Mouse (Mus musculus) liver, embryonic 13.5 days (tissue): ENCODE measurements around the gene Gm20604. TPM values are rescaled to one million over a fixed set of nuclear protein-coding genes. Genes with fewer than 3 reads are reported as not detected.
A peak's percentile ranks its signal among the peaks of the same experiment; 100 is the strongest.

Experiments used
- ATAC-seq: fragments of 200-750 bp; cut with Nextera tagmentation; 2 replicates; pipeline ENCODE4 v1.8.0; 2017; ENCODE audit warnings: low read depth, mild to moderate bottlenecking, moderate number of reproducible peaks, moderate library complexity
- DNase-seq: peaks from one replicate; pipeline ENCODE4 v3.0.0; 2022
- H3K27ac ChIP-seq: fragments of 300-500 bp; sonication (generic); 2 replicates; pipeline ENCODE4 v1.5.1; 2015; ENCODE audit warnings: moderate library complexity, mild to moderate bottlenecking, inconsistent platforms
- H3K27me3 ChIP-seq: fragments of 300-500 bp; sonication (generic); 2 replicates; pipeline ENCODE4 v1.6.1; 2015; ENCODE audit warnings: mild to moderate bottlenecking, inconsistent platforms
- H3K36me3 ChIP-seq: fragments of 300-500 bp; sonication (generic); 2 replicates; pipeline ENCODE4 v1.6.1; 2015; ENCODE audit warnings: mild to moderate bottlenecking, inconsistent platforms
- H3K4me1 ChIP-seq: fragments of 300-500 bp; sonication (generic); replicated peaks from 2 replicates; pipeline ENCODE4 v1.6.1; 2015; ENCODE audit warnings: inconsistent platforms
- H3K4me2 ChIP-seq: fragments of 300-500 bp; sonication (generic); 2 replicates; pipeline ENCODE4 v1.6.1; 2015; ENCODE audit warnings: inconsistent platforms, mild to moderate bottlenecking, moderate library complexity
- H3K4me3 ChIP-seq: fragments of 300-500 bp; sonication (generic); replicated peaks from 2 replicates; pipeline ENCODE4 v1.5.1; 2015; ENCODE audit warnings: mild to moderate bottlenecking, inconsistent platforms
- H3K9ac ChIP-seq: fragments of 300-500 bp; sonication (generic); 2 replicates; pipeline ENCODE4 v1.6.1; 2015; ENCODE audit warnings: mild to moderate bottlenecking, inconsistent platforms
- H3K9me3 ChIP-seq: fragments of 300-500 bp; sonication (generic); replicated peaks from 2 replicates; pipeline ENCODE4 v1.6.1; 2016; ENCODE audit warnings: inconsistent platforms
- WGBS: fragments of 180-500 bp; shearing (Covaris S2); methylation state at CpG from one replicate; pipeline ENCODE4 v1.1.7; 2015; ENCODE audit not compliant: insufficient replicate concordance; 5-methylcytosine and 5-hydroxymethylcytosine counted together
- polyA plus RNA-seq: library from polyadenylated mRNA; unstranded; fragments of >200 nt; fragmentation: Nextera tagmentation; extraction: Ambion mirVana; gene quantifications from 2 replicates; pipeline ENCODE4 v1.2.1, GENCODE M21; 2015

The Gm20604 gene
- polyA plus RNA-seq, 1 experiment from 2014 or later = 11.0 TPM

DNA sequence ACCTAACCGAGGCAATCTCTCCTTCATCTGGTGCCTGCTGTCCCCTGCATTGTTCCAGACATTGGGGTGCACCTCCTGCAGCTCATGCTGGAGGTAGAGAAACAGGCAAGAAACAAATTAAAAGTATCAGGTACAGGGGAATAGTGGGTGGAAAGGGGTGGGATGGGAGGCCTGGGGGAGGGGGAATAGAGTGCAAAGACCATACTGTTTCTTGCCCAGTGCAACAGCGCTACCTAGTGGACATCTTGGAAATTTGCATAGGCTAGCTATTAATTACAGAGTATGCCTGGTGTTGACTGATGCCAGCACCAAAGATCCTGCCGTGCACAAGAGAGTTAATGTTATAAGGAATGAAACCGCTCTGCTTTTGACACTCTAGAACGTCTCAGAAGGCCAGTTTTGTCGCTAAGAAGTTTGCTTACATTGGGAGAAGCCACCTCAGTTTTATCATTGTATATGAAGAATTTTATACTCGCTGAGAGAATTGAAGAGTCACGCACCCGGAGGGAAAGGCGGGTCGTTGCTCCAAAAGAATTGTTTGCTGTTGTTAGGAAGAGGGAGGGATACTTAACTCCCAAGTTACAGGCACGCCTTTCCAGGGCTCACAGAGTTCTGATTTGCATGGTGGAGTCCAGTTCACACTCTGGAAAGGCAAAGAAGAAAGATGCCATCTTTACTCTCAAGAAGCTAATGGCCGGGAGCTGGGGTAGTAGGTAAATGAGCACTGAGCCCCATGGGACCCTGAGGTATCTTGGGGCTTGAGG, 38.7 kb downstream of the Gm20604 start:
- Histone ChIP-seq H3K9ac (no peak overlapping the region), H3K4me2 (no peak overlapping the region), H3K36me3 (no peaks in the 10 kb centered on the region), H3K27ac (no peak overlapping the region), H3K4me3 (no peak overlapping the region), H3K4me1 (no peaks in the 10 kb centered on the region), H3K27me3 (no peaks in the 10 kb centered on the region), H3K9me3 (no peaks in the 10 kb centered on the region)
- 35% methylated on average over 13 of the region's 13 CpGs for WGBS
- no peak for ATAC-seq
- DNase-seq = no peak

DNA sequence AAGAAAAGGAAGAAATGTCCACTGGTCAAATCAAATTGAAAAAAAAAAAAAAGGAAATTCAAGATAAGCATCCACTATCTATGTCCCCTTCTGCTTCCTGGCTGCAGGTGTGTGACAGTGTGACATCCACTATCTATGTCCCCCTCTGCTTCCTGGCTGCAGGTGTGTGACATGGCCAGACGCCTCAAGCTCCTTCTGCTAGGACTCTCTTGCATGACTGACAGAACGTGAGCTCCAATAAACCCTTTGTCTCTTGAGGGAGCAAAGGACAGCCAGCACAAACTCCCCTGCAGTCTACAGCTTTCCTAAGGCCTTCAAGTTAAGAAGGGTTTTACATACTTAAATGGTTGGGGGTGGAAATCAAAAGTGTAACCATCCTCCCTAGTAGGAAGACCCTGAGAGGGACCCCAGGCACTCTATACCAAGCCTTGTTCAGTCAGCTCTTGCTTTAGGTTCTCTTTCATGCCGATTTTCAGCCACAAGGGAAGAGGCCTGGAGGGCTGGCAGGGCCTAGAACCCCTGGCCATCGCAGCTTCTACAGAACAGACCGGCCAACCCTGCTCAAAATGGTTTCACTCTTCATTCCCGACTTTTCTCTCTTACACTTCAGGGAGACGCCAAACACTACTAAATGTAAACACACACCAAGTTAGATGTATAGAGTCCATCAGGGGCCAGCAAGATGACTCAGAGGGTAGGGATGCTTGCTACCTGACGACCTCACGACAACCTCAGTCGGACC, 43.6 kb downstream of the Gm20604 start:
- H3K27ac ChIP-seq = no peak overlapping the region
- DNase-seq (no peak), ATAC-seq (no peak)
- 68% methylated on average over 10 of the region's 10 CpGs for WGBS
- no peaks in the 10 kb centered on the region for H3K27me3 ChIP-seq
- H3K4me2 ChIP-seq = no peak overlapping the region
- 0 out of 2 replicates have a peak, but pooled peaks cover 3% of the 10 kb centered on the region for H3K4me1 ChIP-seq
- H3K9ac ChIP-seq = no peak overlapping the region
- no peak overlapping the region for H3K4me3 ChIP-seq
- H3K9me3 ChIP-seq = no peaks in the 10 kb centered on the region
- H3K36me3 ChIP-seq = no peaks in the 10 kb centered on the region

DNA sequence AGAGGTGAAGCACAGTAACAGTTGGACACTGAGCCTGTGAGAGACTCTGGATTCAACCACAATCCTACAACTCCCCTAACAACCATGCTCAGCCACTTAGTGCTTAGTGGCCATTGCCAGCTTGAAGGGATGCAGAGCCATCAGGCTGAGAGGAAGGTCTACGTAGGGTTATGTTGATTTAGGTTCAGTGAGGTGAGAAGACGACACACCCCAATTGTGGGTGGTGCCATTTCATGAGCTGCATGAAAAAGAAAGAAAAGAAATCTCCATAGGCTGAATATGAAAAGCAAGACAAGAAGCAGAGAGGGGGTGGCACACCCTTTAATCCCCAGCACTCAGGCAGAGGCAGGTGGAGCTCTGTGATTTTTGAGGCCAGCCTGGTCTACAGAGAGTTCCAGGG, 44.4 kb downstream of the Gm20604 start:
- H3K4me2 ChIP-seq = no peak overlapping the region
- no peak for DNase-seq
- H3K27me3 ChIP-seq = no peaks in the 10 kb centered on the region
- 0 out of 2 replicates have a peak, but pooled peaks cover 3% of the 10 kb centered on the region for H3K4me1 ChIP-seq
- 58% methylated on average over 2 of the region's 2 CpGs for WGBS
- no peak overlapping the region for H3K27ac ChIP-seq
- no peak overlapping the region for H3K9ac ChIP-seq
- H3K36me3 ChIP-seq = no peaks in the 10 kb centered on the region
- no peak for ATAC-seq
- no peak overlapping the region for H3K4me3 ChIP-seq
- H3K9me3 ChIP-seq = no peaks in the 10 kb centered on the region

DNA sequence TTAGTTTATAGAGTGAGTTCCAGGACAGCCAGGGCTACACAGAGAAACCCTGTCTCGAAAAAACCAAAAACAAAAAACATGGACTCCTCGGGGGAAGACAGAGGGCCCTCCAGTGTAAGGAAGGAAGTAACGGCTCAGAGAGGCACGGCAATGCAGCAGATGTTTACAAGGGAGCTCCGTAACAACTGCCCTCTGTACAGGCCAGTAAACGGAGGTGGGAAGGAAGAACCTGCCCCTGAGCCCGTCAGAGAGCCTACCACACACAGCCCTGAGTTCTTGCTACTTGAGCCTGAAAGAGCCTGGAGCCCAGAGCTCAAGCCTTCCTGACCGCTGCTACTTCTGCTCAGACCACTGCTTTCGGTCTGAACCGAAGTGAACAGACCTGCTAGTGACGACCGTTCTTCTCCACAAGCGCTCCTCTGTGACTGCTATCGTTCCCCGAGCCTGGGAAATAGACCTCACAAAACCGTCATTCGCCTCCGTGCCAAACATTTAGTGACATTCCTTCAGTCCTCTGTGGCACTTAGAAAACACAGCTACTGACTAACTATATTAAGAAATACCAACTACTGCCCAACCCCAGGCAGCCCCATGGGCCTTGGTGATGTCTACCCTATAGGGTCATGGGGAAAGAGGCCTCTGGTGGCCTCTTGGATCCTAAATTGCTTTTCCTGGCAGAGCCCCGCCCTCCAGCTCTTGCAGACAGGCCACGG, 45.2 kb downstream of the Gm20604 start:
- 44% methylated on average over 20 of the region's 20 CpGs for whole genome bisulfite sequencing
- Histone ChIP-seq H3K27ac (no peak overlapping the region), H3K4me1 (0 out of 2 replicates have a peak, but pooled peaks cover 3% of the 10 kb centered on the region), H3K4me3 (no peak overlapping the region), H3K27me3 (no peaks in the 10 kb centered on the region), H3K4me2 (no peak overlapping the region), H3K9me3 (no peaks in the 10 kb centered on the region), H3K9ac (no peak overlapping the region), H3K36me3 (no peaks in the 10 kb centered on the region)
- ATAC-seq (no peak), DNase-seq (no peak)

DNA sequence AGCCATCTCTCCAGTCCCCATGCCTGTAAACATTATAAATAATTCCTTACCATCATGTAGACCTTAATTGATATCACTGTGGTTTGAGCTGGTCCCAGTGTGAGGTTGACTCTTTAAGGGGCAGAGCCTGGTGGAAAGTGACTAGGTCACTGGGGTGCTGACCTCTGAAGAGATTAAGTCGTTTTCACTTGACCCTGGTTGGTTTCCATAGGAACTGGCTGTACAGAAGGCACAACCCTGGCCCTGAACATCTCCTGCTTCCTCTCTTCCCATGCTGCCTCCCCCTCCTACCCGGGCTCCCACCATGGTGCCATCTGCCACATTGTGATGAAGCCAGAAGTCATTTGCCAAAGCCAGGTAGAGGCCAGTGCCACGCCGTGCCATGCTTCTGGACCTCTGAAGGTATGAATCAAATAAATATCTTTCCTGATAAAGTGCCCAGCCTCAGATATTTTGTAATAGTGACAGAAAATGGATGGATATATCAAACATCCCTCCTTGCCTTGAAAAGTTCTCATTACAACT, 47.6 kb downstream of the Gm20604 start:
- no peaks in the 10 kb centered on the region for H3K36me3 ChIP-seq

DNA sequence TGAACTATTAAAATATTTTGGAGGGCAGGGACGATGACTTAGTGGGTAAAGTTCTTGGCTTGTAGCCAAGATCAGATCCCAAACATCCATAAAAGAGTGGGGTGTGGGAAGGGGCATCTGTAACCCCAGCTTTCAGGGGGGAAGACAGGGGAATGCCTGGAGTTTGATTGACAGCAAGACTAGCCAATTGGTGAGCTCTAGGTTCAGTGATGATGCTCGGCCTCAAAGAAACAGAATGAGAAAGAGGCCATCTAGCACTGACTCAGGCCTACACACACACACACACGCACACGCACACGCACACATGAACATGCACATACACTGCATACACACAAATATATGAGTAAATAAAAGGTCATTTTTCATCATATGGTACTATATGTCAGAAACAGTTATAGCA, 48.6 kb downstream of the Gm20604 start:
- DNase-seq = no peak
- no peak overlapping the region for H3K4me3 ChIP-seq

More for the DNA sequence above, 47.6 kb downstream of the Gm20604 start:
- H3K9ac ChIP-seq = no peak overlapping the region
- ATAC-seq (no peak), DNase-seq (no peak)
- no peak overlapping the region for H3K27ac ChIP-seq
- no peak overlapping the region for H3K4me3 ChIP-seq
- no peak overlapping the region for H3K4me2 ChIP-seq
- H3K9me3 ChIP-seq = no peaks in the 10 kb centered on the region
- 59% methylated on average over 4 of the region's 4 CpGs for WGBS
- peaks cover 13% of the 10 kb centered on the region for H3K27me3 ChIP-seq
- 0 out of 2 replicates have a peak, but pooled peaks cover 3% of the 10 kb centered on the region for H3K4me1 ChIP-seq

DNA sequence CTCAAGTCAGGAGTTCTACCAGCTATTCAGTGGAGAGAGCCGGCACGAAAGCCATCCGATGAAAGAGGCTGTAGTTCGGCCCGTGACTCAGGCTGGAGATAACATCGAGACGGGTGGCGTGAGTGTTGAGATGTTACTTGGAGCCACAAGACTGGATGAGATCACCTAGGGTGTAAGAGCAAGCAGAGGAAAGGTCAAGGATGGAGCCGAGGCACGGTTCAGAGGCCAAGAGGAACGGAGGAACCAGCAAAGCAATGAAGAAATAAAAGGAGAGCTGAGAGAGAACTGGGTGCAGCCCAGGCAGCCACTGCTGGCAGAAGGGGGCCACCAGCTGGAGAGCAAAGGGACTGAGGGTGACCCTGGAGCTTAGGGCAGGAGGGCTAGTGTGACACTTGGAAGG, 50.3 kb downstream of the Gm20604 start:
- Histone ChIP-seq H3K4me1 (peaks cover 24% of the 10 kb centered on the region), H3K27ac (no peak overlapping the region), H3K27me3 (peaks cover 17% of the 10 kb centered on the region), H3K4me3 (no peak overlapping the region), H3K9me3 (no peaks in the 10 kb centered on the region), H3K36me3 (no peaks in the 10 kb centered on the region), H3K9ac (no peak overlapping the region), H3K4me2 (no peak overlapping the region)
- ATAC-seq (no peak), DNase-seq (no peak)
- 70% methylated on average over 11 of the region's 11 CpGs for WGBS

More for the DNA sequence above, 48.6 kb downstream of the Gm20604 start:
- Histone ChIP-seq H3K4me1 (peaks cover 13% of the 10 kb centered on the region), H3K27me3 (peaks cover 14% of the 10 kb centered on the region), H3K27ac (no peak overlapping the region), H3K36me3 (no peaks in the 10 kb centered on the region), H3K4me2 (no peak overlapping the region), H3K9me3 (no peaks in the 10 kb centered on the region), H3K9ac (no peak overlapping the region)
- 81% methylated on average over 5 of the region's 5 CpGs for WGBS
- no peak for ATAC-seq

DNA sequence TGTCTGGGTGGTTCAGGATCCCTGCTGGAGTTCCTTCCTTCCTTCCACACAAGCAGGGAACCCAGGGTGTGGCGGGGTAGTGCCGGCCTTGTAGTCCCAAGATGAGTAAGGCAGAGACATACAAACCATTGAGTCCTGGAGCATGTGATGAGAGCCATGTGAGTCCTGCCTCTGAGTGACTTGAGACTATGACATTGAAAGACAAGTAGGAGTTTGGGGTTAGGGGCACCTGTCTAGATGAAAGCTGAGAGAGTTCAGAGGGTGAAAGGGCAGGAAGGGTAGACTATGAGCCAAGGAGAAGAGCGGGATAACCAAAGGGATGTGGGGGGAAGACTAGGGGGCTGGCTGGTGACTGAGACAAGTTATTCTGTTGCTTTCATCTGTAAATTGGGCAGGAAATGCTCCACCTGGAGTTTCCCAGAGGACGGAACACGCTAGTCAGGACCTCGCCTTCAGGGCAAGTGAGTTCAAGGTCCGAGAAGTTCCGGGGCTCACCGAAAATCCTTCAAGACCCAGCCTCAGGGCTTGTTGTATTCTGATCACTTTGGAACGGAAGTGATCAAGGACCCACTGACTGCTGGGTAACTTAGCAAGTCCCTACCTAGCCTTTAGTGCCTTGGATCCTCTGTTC, 51.5 kb downstream of the Gm20604 start:
- Histone ChIP-seq H3K27me3 (peaks cover 17% of the 10 kb centered on the region), H3K4me3 (no peak overlapping the region), H3K9ac (no peak overlapping the region), H3K4me2 (no peak overlapping the region), H3K9me3 (no peaks in the 10 kb centered on the region), H3K36me3 (no peaks in the 10 kb centered on the region), H3K27ac (no peak overlapping the region), H3K4me1 (peaks cover 36% of the 10 kb centered on the region)
- 72% methylated on average over 10 of the region's 10 CpGs for WGBS
- no peak for DNase-seq
- no peak for ATAC-seq

DNA sequence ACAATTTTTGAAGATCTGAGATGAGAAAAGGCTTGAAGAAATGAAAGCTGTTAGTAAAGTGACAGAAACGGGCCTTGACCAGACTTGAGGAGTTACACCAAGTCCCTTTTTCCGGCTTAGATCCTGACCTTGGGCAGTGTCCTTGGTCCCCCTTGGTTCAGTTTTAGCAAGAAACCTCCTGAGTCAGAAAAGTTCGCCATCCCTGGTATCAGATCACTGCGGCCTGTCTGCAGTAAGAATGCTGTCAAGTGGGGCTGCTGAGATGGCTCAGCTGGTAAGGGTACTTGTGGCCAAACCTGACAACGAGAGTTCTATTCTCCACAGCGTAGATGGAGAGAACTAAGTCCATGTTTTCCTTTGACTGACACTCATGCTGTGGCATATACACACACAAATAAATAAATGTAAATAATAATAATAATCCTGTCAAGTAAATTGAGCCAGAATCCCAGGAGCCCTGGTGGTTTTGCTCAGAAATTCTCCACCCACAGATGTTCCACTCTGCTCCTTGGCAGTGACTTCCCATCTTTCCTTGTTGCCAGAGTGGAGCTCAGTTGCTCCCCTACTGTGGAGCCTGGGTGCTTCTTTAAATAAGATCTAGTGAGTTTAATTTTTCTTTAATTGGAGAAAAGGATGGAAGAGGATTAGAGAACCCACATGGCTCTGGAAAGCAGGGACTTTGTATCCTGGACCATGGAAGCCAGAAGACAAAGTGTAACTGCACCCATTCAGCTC, 52.4 kb downstream of the Gm20604 start:
- H3K9me3 ChIP-seq = no peaks in the 10 kb centered on the region
- H3K4me2 ChIP-seq = peak overlapping the region; percentile 99
- 74% methylated on average over 6 of the region's 6 CpGs for WGBS
- DNase-seq = no peak
- peaks cover 44% of the 10 kb centered on the region for H3K4me1 ChIP-seq
- no peak overlapping the region for H3K4me3 ChIP-seq
- H3K36me3 ChIP-seq = no peaks in the 10 kb centered on the region
- no peak for ATAC-seq
- no peak overlapping the region for H3K9ac ChIP-seq
- H3K27ac ChIP-seq = no peak overlapping the region
- peaks cover 17% of the 10 kb centered on the region for H3K27me3 ChIP-seq

DNA sequence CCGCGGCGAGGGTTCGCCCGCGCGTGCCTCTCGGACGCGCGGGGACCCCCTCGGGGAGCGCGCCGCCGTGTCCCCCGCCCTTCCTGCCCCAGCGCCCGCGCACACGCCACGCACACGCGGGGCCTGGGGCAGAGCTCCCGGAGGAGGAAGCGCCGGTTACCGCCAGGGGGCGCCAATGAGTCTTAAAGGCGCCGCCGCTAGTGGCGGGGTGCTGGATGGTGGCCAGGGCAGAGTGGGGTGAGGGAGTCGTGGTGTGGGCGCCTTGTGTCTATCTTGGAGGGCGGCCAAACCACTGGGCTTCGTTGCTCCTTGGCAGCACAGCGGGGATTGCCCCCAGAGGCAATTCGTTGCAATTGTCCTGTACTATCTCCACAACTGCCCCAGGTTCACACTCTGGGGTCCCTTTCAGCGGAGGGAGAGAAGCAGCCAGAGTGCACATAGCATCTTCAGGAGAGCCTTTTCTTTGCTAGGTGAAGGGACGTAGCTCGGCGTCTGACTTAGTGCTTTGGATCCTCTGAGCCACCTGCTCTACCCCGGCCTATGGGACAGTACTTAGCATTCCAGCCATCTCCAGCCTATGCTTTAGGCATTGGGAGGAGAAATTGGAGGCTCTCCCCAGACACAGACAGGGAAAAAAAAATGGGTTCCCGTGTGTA, 53.1 kb downstream of the Gm20604 start:
- DNase-seq (peak; percentile 69), ATAC-seq (peak; percentile 79)
- Histone ChIP-seq H3K4me1 (peaks cover 48% of the 10 kb centered on the region), H3K36me3 (no peaks in the 10 kb centered on the region), H3K9ac (peak overlapping the region; percentile 84), H3K4me2 (peak overlapping the region; percentile 99), H3K27me3 (peaks cover 17% of the 10 kb centered on the region), H3K4me3 (peak overlapping the region; percentile 75), H3K9me3 (no peaks in the 10 kb centered on the region), H3K27ac (peak overlapping the region; percentile 77)
- 5% methylated on average over 41 of the region's 45 CpGs for WGBS
